ENCODE assay signal across 8 mouse cellular contexts in the genomic region with DNA sequence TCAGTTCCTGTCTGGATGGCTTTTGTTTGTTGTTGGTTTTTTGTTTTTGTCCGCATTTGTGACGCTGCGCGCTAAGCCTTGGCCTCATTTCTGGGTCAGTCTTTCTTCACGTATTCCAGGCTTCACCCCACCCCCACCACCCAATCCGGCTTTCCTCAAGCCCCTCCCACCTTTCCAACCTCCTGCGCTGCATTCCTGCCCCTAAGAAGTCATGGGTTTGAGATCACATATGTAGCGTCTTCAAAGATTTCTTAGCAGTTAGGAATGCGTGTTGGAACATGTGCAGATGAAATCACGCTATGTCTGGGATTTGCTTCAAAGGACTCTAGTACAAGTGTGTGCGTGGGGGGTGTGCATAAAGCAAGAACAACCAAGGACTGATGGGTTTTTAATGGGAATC. TPM values are rescaled to one million over a fixed set of nuclear protein-coding genes. Genes with fewer than 3 reads are reported as not detected.
DNase-seq lines count a peak whose midpoint lies in the region; ATAC-seq and TF ChIP-seq lines count a peak whose summit lies in the region.

No protein-coding gene starts in this region.

- TF ChIP-seq CTCF in midbrain, postnatal 0 days (IDR thresholded peaks at IDR 0.05): no peak

- WGBS in kidney, embryonic 15.5 days: 13% methylated on average over 11 of the region's 11 CpGs
- WGBS in hindbrain, embryonic 15.5 days: 8% methylated on average over 11 of the region's 11 CpGs
- 10% methylated on average over 11 of the region's 11 CpGs for WGBS in midbrain, postnatal 0 days

- no peak for DNase-seq in kidney, postnatal 36 days
- DNase-seq in embryo, embryonic 11 days: peak; percentile 64
- peak; percentile 31 for DNase-seq in midbrain, postnatal 0 days (ENCODE audit: low spot score)
- DNase-seq in testis, postnatal 14 days (ENCODE audit: low spot score): no peak
- DNase-seq in urinary bladder, adult 2 months (ENCODE audit: low spot score): no peak
- no peak for DNase-seq in frontal cortex, postnatal 10 days (ENCODE audit: low spot score in 2 of 2)

- H3K4me2 ChIP-seq in kidney, embryonic 15.5 days: peak overlapping the region; percentile 56
- H3K4me2 ChIP-seq in hindbrain, embryonic 15.5 days: peak overlapping the region; percentile 40
- H3K4me2 ChIP-seq in midbrain, postnatal 0 days (ENCODE audit: low read depth, low read length, poor library complexity, severe bottlenecking): peak overlapping the region; percentile 44

- no peaks in the 10 kb centered on the region for H3K36me3 ChIP-seq in kidney, embryonic 15.5 days
- H3K36me3 ChIP-seq in hindbrain, embryonic 15.5 days: no peaks in the 10 kb centered on the region
- H3K36me3 ChIP-seq in midbrain, postnatal 0 days (ENCODE audit: insufficient read depth, low read length): no peaks in the 10 kb centered on the region

- no peak for ATAC-seq in kidney, embryonic 15.5 days (replicated peaks; ENCODE audit: low FRiP score)
- no peak for ATAC-seq in hindbrain, embryonic 15.5 days (ENCODE audit: low FRiP score, low read depth)
- no peak for ATAC-seq in midbrain, postnatal 0 days (ENCODE audit: low FRiP score)

- H3K27ac ChIP-seq in kidney, embryonic 15.5 days: no peak overlapping the region
- no peak overlapping the region for H3K27ac ChIP-seq in hindbrain, embryonic 15.5 days (replicated peaks)
- no peak overlapping the region for H3K27ac ChIP-seq in midbrain, postnatal 0 days (ENCODE audit: low read depth, low read length)

- no peak overlapping the region for H3K9ac ChIP-seq in kidney, embryonic 15.5 days
- no peak overlapping the region for H3K9ac ChIP-seq in hindbrain, embryonic 15.5 days
- no peak overlapping the region for H3K9ac ChIP-seq in midbrain, postnatal 0 days (replicated peaks; ENCODE audit: low read length, poor library complexity, severe bottlenecking)

- H3K4me3 ChIP-seq in kidney, embryonic 15.5 days (replicated peaks): peak overlapping the region; percentile 28
- H3K4me3 ChIP-seq in hindbrain, embryonic 15.5 days: peak overlapping the region; percentile 17
- H3K4me3 ChIP-seq in midbrain, postnatal 0 days (ENCODE audit: low read depth, low read length): peak overlapping the region; percentile 21; the same call in 1 of the 2 replicates

- H3K27me3 ChIP-seq in kidney, embryonic 15.5 days: no peaks in the 10 kb centered on the region
- 0 out of 2 replicates have a peak, but pooled peaks cover 9% of the 10 kb centered on the region for H3K27me3 ChIP-seq in hindbrain, embryonic 15.5 days
- H3K27me3 ChIP-seq in midbrain, postnatal 0 days (ENCODE audit: insufficient read depth, low read length): no peaks in the 10 kb centered on the region

- no peaks in the 10 kb centered on the region for H3K9me3 ChIP-seq in kidney, embryonic 15.5 days (replicated peaks)
- H3K9me3 ChIP-seq in hindbrain, embryonic 15.5 days: no peaks in the 10 kb centered on the region
- H3K9me3 ChIP-seq in midbrain, postnatal 0 days (ENCODE audit: low read length): no peaks in the 10 kb centered on the region

- peaks cover 48% of the 10 kb centered on the region for H3K4me1 ChIP-seq in kidney, embryonic 15.5 days
- H3K4me1 ChIP-seq in hindbrain, embryonic 15.5 days (replicated peaks): peaks cover 35% of the 10 kb centered on the region
- peaks cover 11% of the 10 kb centered on the region; the same call in 1 of the 2 replicates for H3K4me1 ChIP-seq in midbrain, postnatal 0 days (ENCODE audit: insufficient read depth, low read length)

RNA-seq across cellular contexts. Expression of a gene that starts 50.3 kb away (rescaled TPM):
- polyA plus RNA-seq in kidney, embryonic 15.5 days (2015; fragmentation: Nextera tagmentation; extraction: Ambion mirVana): 21.9 and 22.9 TPM in 2 replicates
- 25.4 and 26.2 TPM in 2 replicates for polyA plus RNA-seq in hindbrain, embryonic 15.5 days (2015; fragmentation: Nextera tagmentation; extraction: Ambion mirVana)
- total RNA-seq in midbrain, postnatal 0 days (2014; rRNA removed): 12.3 and 14.9 TPM in 2 replicates
- 10.1 and 10.6 TPM in 2 replicates for polyA plus RNA-seq in midbrain, postnatal 0 days (2015; fragmentation: Nextera tagmentation; extraction: Ambion mirVana)
- polyA plus RNA-seq in urinary bladder, adult 2 months (2012; rRNA removed): 8.4 and 9.0 TPM in 2 replicates

Comparison
In these comparisons a context has a peak if more than half of its experiments do, and no peak if none do; other contexts are left out.
1. DNase-seq: peak in embryo, embryonic 11 days (single experiment) and midbrain, postnatal 0 days (single experiment); none in kidney, postnatal 36 days (0 of 2), testis, postnatal 14 days (single experiment), urinary bladder, adult 2 months (single experiment) and frontal cortex, postnatal 10 days (0 of 2).
2. Peak in every context shown above with its lines, with median percentiles within 50 percentile points of each other: H3K4me2 ChIP-seq and H3K4me3 ChIP-seq.